Mouse (Mus musculus): ENCODE measurements at regions not wholly inside any gene's neighbourhood (a gene's known extent, or its start where the extent isn't known, plus 50 kb on each side); places are given as distances from the start of the nearest gene placed in this dataset.

DNA sequence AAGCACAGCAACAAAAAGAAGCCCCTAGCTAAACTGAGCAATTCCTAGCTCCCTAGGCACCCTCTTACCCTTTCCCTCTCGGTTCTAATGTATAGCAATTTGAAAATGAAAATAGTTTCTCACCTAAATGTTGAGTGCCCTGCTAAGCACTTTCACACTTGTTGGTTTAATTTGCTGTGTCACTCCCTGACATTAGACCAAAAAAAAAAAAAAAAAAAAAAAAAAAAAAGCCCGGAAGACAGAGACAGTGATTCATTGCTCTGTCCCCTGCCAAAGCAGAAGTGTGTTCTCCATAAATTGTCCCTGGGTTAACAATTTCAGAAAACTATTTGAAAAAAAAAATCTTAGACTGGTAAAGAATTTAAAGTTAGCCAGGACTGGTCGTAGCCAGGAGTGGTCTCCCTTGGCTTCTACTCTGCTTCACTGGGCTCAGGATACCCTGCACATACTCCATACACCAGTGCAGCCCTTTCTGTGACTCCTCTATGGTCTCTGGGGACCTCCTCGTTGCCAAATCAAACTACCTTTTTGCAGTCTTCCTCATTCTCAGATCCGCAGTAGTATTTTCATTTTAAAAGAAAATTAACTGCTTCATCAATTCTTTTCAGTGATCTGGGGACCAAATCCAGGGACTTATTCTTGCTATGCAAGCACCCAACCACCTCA is 148.0 kb upstream of the Bcl6 start:
- Histone ChIP-seq H3K4me1 (no peaks in the 10 kb centered on the region), H3K27me3 (no peaks in the 10 kb centered on the region), H3K4me2 (no peak overlapping the region), H3K4me3 (no peak overlapping the region), H3K27ac (no peak overlapping the region), H3K36me3 (no peaks in the 10 kb centered on the region), H3K9ac (no peak overlapping the region), H3K9me3 (no peaks in the 10 kb centered on the region)
- 75% methylated on average over 5 of the region's 5 CpGs for WGBS
- no peak for ATAC-seq (ENCODE audit: insufficient number of reproducible peaks, insufficient read depth, low FRiP score, low TSS enrichment, low read depth)

DNA sequence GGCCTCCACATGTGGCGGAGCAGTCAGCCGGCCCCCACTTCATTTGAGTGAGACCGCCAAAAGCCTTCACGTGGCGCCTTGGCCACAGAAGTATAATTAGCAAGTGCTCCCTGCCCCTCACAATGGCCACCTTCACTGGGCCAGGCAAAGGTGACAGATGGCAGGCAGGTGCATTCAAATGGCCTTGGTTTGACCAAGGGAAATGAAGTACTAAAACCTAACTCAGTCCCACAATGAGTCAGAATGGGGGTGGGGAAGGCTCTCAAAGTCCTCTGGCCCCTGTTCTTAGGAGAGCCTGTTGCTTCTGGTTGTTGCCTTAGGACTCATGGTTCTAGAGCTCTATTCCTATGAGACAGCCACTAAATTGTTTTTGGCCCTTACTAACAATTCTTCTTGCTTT is 147.2 kb upstream of the Bcl6 start:
- Histone ChIP-seq H3K27me3 (no peaks in the 10 kb centered on the region), H3K4me1 (no peaks in the 10 kb centered on the region), H3K4me3 (no peak overlapping the region), H3K9ac (no peak overlapping the region), H3K4me2 (no peak overlapping the region), H3K27ac (no peak overlapping the region), H3K9me3 (no peaks in the 10 kb centered on the region), H3K36me3 (no peaks in the 10 kb centered on the region)
- 91% methylated on average over 5 of the region's 5 CpGs for WGBS
- no peak for ATAC-seq (ENCODE audit: insufficient number of reproducible peaks, insufficient read depth, low FRiP score, low TSS enrichment, low read depth)

DNA sequence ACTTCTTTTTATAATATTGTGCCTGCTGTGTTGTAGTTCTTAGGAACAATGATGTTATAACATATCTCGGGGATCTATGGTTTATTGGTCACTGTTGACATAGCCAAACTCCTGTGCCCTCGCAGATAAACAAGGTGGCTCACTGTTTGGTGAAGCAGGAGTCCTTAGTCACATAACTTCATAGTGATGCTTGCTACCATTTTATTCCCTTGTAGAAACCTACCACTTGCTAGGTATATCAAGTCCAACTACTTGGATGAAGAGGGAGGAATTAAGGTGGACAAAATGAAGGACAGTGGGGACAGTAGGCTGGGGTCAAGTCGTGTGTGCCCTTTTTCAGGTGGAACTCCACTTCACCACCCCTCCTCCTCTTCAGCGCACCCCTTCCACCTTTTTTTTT is 146.7 kb upstream of the Bcl6 start:
- Histone ChIP-seq H3K27me3 (no peaks in the 10 kb centered on the region), H3K4me3 (no peak overlapping the region), H3K4me1 (no peaks in the 10 kb centered on the region), H3K4me2 (no peak overlapping the region), H3K9ac (no peak overlapping the region), H3K9me3 (no peaks in the 10 kb centered on the region), H3K27ac (no peak overlapping the region), H3K36me3 (no peaks in the 10 kb centered on the region)
- ATAC-seq (ENCODE audit: insufficient number of reproducible peaks, insufficient read depth, low FRiP score, low TSS enrichment, low read depth) = no peak
- WGBS = 91% methylated on average over 4 of the region's 4 CpGs

DNA sequence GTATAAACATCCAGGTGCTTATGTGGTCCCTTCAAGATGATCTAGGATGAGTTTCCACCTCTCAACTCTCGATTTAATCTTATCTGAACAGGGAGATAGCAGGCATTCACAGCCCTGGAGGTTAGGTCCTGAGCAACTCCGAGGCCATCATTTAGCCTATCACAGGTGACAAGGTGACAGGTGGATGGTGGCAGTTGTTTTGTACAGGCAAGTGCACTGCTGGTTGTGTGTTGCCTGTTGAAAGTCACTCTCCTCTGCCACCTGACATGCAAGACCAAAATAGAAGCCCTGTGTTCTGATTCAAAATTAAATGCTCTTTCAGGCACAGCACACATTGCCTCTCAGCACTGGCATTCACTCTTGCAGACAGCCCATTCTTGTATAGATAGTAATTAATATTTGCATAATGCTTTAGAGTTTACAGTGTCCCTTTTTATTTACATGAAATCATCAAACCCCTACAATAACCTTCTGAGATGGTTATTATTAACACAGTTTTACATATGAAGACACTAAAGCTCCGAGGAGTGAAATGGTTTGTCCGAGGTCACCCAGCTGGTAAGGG is 145.9 kb upstream of the Bcl6 start:
- Histone ChIP-seq H3K27me3 (no peaks in the 10 kb centered on the region), H3K9me3 (no peaks in the 10 kb centered on the region), H3K4me3 (no peak overlapping the region), H3K27ac (no peak overlapping the region), H3K4me1 (no peaks in the 10 kb centered on the region), H3K36me3 (no peaks in the 10 kb centered on the region), H3K9ac (no peak overlapping the region), H3K4me2 (no peak overlapping the region)
- WGBS = 87% methylated on average over 4 of the region's 4 CpGs
- ATAC-seq (ENCODE audit: insufficient number of reproducible peaks, insufficient read depth, low FRiP score, low TSS enrichment, low read depth) = no peak

DNA sequence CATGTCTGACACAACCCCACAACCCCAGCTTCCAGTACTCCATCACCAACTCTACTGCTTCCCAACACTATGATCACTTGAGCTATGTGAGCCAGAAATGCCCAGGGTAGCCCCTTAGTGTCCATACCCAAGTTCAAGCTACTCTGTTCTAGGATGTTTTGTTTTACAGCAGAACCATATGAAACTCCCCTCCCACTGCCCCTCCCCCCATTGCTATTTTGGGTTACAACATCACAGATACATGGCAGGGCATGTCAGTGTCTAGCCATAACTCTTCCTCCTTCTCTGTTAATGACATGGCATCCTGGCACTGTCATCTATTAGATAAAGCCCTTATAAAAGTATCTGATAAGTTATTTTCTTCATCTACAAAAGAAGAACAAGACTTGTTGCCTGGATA is 142.0 kb upstream of the Bcl6 start:
- H3K27ac ChIP-seq = no peak overlapping the region
- H3K36me3 ChIP-seq = no peaks in the 10 kb centered on the region
- no peak overlapping the region for H3K9ac ChIP-seq
- no peak overlapping the region for H3K4me3 ChIP-seq
- no peak overlapping the region for H3K4me2 ChIP-seq
- ATAC-seq (ENCODE audit: insufficient number of reproducible peaks, insufficient read depth, low FRiP score, low TSS enrichment, low read depth) = no peak
- H3K27me3 ChIP-seq = no peaks in the 10 kb centered on the region
- no peaks in the 10 kb centered on the region for H3K4me1 ChIP-seq
- H3K9me3 ChIP-seq = no peaks in the 10 kb centered on the region

DNA sequence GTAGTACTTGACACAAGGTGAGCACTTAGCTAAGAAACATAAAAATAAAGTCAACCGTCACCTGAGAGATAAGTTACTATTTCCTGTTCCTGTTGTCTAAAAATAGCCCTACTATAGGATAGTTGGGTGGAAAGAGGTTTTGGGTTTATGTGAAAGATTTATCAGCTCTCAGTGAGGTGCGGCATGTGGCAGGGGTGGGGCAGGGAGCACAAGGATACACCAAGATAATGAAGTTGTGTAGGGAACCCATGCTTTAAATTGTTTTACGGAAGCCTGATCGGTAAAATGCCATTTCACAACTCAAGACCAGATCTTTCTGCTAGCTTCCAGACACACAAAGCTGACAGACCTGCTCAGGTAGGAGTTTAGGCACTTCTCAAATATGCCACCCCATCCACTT is 141.0 kb upstream of the Bcl6 start:
- Histone ChIP-seq H3K4me2 (no peak overlapping the region), H3K36me3 (no peaks in the 10 kb centered on the region), H3K4me3 (no peak overlapping the region), H3K9ac (no peak overlapping the region), H3K9me3 (no peaks in the 10 kb centered on the region), H3K4me1 (no peaks in the 10 kb centered on the region), H3K27me3 (no peaks in the 10 kb centered on the region), H3K27ac (no peak overlapping the region)
- no peak for ATAC-seq (ENCODE audit: insufficient number of reproducible peaks, insufficient read depth, low FRiP score, low TSS enrichment, low read depth)
- WGBS = 92% methylated on average over 4 of the region's 4 CpGs

DNA sequence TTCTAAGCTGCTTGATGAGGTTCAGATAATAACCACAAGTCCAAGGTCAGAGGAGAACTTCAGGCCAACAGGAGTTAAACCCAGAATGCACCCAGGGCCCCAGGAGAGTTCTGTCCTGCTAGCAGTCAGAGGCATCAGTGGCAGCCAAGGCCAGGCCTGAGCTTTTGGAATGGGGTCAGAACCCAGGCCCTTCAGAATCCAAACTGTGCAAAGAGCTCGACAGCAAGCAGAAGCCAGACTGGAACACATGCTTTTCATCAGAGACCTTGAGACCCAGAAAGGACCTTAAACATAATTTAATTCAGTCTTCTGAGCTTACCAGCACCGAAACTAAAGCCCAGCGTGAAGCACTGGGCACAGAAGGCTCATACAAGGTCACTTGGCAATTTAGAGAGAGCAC is 139.9 kb upstream of the Bcl6 start:
- H3K4me1 ChIP-seq = no peaks in the 10 kb centered on the region
- no peak overlapping the region for H3K9ac ChIP-seq
- H3K9me3 ChIP-seq = no peaks in the 10 kb centered on the region
- no peaks in the 10 kb centered on the region for H3K36me3 ChIP-seq
- no peak for ATAC-seq (ENCODE audit: insufficient number of reproducible peaks, insufficient read depth, low FRiP score, low TSS enrichment, low read depth)
- no peak overlapping the region for H3K27ac ChIP-seq
- H3K4me2 ChIP-seq = no peak overlapping the region
- no peak overlapping the region for H3K4me3 ChIP-seq
- no peaks in the 10 kb centered on the region for H3K27me3 ChIP-seq
- WGBS = 35% methylated on average over 3 of the region's 3 CpGs

DNA sequence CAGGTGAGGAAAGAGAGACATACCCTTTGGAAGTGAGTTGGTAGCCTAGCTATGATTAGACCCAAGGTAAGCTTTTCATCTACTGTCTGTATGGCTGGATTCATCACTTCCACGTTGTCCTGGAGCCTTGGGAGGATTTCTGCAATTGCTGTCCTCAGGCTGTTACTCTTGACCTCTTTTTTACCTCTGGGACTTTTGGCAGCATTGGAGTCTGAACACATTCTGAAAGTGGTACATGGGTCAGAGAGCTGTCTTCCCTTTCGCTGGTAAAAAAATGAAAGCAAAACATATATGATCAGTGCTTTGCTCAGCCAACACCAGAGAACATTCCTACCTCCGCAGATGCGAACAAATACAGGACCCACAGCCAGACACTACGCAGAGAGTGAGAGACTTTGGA is 136.1 kb upstream of the Bcl6 start:
- no peak for ATAC-seq (ENCODE audit: insufficient number of reproducible peaks, insufficient read depth, low FRiP score, low TSS enrichment, low read depth)
- WGBS = 79% methylated on average over 5 of the region's 5 CpGs

DNA sequence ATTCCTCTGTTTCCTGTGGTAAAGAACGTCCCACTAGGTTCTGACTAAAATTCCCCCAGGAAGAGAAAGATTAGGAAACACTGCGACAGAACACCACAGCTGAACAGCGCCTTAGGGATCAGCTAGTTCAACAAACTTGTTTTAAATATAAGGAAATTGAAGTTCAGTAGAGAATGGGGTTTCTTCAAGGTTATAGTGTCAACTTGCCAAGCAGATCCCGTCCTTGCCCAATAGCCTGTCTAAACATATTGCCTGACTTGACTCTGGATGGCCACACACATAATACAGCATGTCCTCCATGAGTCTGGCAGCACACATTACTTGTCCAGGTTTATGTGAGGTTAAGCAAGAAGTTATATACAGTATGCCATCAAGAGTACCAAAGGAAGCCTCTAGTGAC is 135.4 kb upstream of the Bcl6 start:
- no peak overlapping the region for H3K4me2 ChIP-seq
- H3K9ac ChIP-seq = no peak overlapping the region
- H3K4me3 ChIP-seq = no peak overlapping the region
- 59% methylated on average over 4 of the region's 4 CpGs for WGBS
- no peaks in the 10 kb centered on the region for H3K9me3 ChIP-seq
- no peak for ATAC-seq (ENCODE audit: insufficient number of reproducible peaks, insufficient read depth, low FRiP score, low TSS enrichment, low read depth)
- H3K27me3 ChIP-seq = no peaks in the 10 kb centered on the region
- no peaks in the 10 kb centered on the region for H3K36me3 ChIP-seq
- no peak overlapping the region for H3K27ac ChIP-seq
- no peaks in the 10 kb centered on the region for H3K4me1 ChIP-seq

More for the DNA sequence above, 136.1 kb upstream of the Bcl6 start:
- Histone ChIP-seq H3K4me2 (no peak overlapping the region), H3K27ac (no peak overlapping the region), H3K9ac (no peak overlapping the region), H3K4me1 (no peaks in the 10 kb centered on the region), H3K4me3 (no peak overlapping the region), H3K27me3 (no peaks in the 10 kb centered on the region), H3K36me3 (no peaks in the 10 kb centered on the region), H3K9me3 (no peaks in the 10 kb centered on the region)

DNA sequence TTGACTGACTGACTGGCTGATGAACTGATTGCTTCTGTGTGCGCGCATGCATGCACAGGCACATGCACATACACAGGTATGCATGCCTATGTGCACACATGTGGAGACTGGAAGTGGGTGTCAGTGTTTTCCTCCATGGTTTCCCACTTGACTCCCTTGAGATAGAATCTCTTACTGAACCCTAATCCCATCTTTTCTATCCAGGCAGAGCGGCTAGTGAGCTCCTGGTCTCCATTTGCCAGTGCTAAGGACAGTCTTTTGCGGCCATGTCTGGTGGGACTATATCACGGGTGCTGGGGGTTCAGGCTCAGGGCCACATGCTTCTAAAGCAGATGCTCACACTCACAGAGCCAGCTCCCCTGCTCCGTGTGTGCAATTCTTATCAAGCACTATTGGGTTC is 133.0 kb upstream of the Bcl6 start:
- no peaks in the 10 kb centered on the region for H3K36me3 ChIP-seq
- no peak overlapping the region for H3K9ac ChIP-seq
- H3K4me1 ChIP-seq = no peaks in the 10 kb centered on the region
- H3K9me3 ChIP-seq = no peaks in the 10 kb centered on the region
- H3K27ac ChIP-seq = no peak overlapping the region
- 93% methylated on average over 6 of the region's 6 CpGs for WGBS
- H3K27me3 ChIP-seq = no peaks in the 10 kb centered on the region
- no peak for ATAC-seq (ENCODE audit: insufficient number of reproducible peaks, insufficient read depth, low FRiP score, low TSS enrichment, low read depth)
- no peak overlapping the region for H3K4me3 ChIP-seq
- no peak overlapping the region for H3K4me2 ChIP-seq

DNA sequence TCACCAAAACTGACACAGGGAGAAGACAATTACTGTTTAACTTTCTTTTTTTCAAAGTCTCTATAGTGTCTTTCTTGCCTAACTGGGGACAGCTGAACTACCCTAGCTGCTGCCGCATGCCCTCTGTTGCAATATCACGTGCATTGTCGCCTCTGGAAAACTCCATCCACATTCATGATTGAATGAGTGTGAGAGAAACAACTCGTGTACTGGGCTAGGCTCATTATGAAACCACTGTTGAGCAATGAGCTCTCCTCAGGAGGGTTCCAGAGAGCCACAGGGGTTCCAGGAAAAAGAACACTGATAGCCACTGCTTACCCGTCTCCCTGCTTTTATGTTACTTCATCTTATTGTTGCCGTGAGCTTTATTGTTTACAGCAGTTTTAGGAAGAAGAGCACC is 132.2 kb upstream of the Bcl6 start:
- Histone ChIP-seq H3K27ac (no peak overlapping the region), H3K4me1 (no peaks in the 10 kb centered on the region), H3K27me3 (no peaks in the 10 kb centered on the region), H3K9ac (no peak overlapping the region), H3K36me3 (no peaks in the 10 kb centered on the region), H3K4me2 (no peak overlapping the region), H3K4me3 (no peak overlapping the region), H3K9me3 (no peaks in the 10 kb centered on the region)
- no peak for ATAC-seq (ENCODE audit: insufficient number of reproducible peaks, insufficient read depth, low FRiP score, low TSS enrichment, low read depth)
- WGBS = 73% methylated on average over 6 of the region's 6 CpGs

DNA sequence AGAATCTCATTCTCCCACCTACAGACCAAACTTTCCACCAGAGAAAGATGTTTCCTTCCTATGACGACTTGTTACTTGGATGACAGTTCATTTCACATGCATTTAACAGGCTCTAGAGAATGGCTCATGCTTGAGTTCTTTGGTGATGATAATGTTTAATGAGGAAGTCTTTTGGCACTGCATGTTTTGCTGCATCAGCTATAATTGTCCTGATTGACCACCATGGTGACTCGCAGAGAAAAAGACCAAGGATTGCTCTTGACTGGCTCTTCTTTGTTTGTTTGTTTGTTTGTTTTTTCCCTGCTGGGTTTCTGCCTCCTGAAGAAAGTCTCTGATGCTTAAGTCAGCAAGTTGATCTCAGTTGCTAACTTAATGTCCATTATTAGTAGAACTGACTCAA is 129.8 kb upstream of the Bcl6 start:
- H3K36me3 ChIP-seq = no peaks in the 10 kb centered on the region
- no peaks in the 10 kb centered on the region for H3K9me3 ChIP-seq
- no peak overlapping the region for H3K27ac ChIP-seq
- no peak overlapping the region for H3K4me3 ChIP-seq
- no peak for ATAC-seq (ENCODE audit: insufficient number of reproducible peaks, insufficient read depth, low FRiP score, low TSS enrichment, low read depth)
- no peak overlapping the region for H3K9ac ChIP-seq
- H3K27me3 ChIP-seq = no peaks in the 10 kb centered on the region
- no peaks in the 10 kb centered on the region for H3K4me1 ChIP-seq
- WGBS = 81% methylated on average over 2 of the region's 2 CpGs
- no peak overlapping the region for H3K4me2 ChIP-seq
